Mouse (Mus musculus) intestine, postnatal 0 days (tissue): ENCODE data around the gene Pdia3. TPM values are rescaled to one million over a fixed set of nuclear protein-coding genes. Genes with fewer than 3 reads are reported as not detected.
"Not testable (repeated sequence)": the region's sequence is repeated elsewhere in the genome, so short reads cannot be mapped to it uniquely, and the experiment has no call there.

Experiments used
- ATAC-seq: fragments of 200-750 bp; cut with Nextera tagmentation; 2 replicates; pipeline ENCODE4 v1.8.0; 2017; ENCODE audit warnings: mild to moderate bottlenecking, moderate TSS enrichment, moderate library complexity
- H3K27ac ChIP-seq: fragments of 300-500 bp; sonication (generic); 2 replicates; pipeline ENCODE4 v1.5.1; 2014; ENCODE audit warnings: mild to moderate bottlenecking, low read depth, low read length, moderate library complexity
- H3K27me3 ChIP-seq: fragments of 300-500 bp; sonication (generic); replicated peaks from 2 replicates; pipeline ENCODE4 v1.6.1; 2014; ENCODE audit warnings: low read length, mixed read lengths; ENCODE audit not compliant: control insufficient read depth, insufficient read depth
- H3K36me3 ChIP-seq: fragments of 300-500 bp; sonication (generic); 2 replicates; pipeline ENCODE4 v1.6.1; 2014; ENCODE audit warnings: mild to moderate bottlenecking, moderate library complexity; ENCODE audit not compliant: control insufficient read depth, insufficient read depth
- H3K4me1 ChIP-seq: fragments of 300-500 bp; sonication (generic); replicated peaks from 2 replicates; pipeline ENCODE4 v1.6.1; 2014; ENCODE audit warnings: antibody characterized with exemption, low read length, mixed read lengths; ENCODE audit not compliant: control insufficient read depth, insufficient read depth
- H3K4me2 ChIP-seq: fragments of 300-500 bp; sonication (generic); replicated peaks from 2 replicates; pipeline ENCODE4 v1.6.1; 2014; ENCODE audit warnings: low read depth, mild to moderate bottlenecking, moderate library complexity
- H3K4me3 ChIP-seq: fragments of 300-500 bp; sonication (generic); 2 replicates; pipeline ENCODE4 v1.5.1; 2014; ENCODE audit warnings: low read depth, low read length
- H3K9ac ChIP-seq: fragments of 300-500 bp; sonication (generic); 2 replicates; pipeline ENCODE4 v1.6.1; 2014; ENCODE audit warnings: mild to moderate bottlenecking, low read depth, low read length
- H3K9me3 ChIP-seq: fragments of 300-500 bp; sonication (generic); 2 replicates; pipeline ENCODE4 v1.6.1; 2016; ENCODE audit warnings: mixed run types; ENCODE audit not compliant: control insufficient read depth
- CTCF ChIP-seq: sonication (generic); IDR thresholded peaks from 2 replicates; pipeline ENCODE4 v1.5.1; 2016; ENCODE audit warnings: low read depth, mild to moderate bottlenecking, control low read depth, antibody characterized with exemption, moderate library complexity
- WGBS: fragments of 180-500 bp; shearing (Covaris S2); extraction: QIAGEN DNeasy Blood & Tissue Kit; methylation state at CpG from one replicate; pipeline ENCODE4 v1.1.7; 2014; 5-methylcytosine and 5-hydroxymethylcytosine counted together
- microRNA-seq: library from miRNA; unstranded; fragments of <30 nt; microRNA quantifications from one replicate; pipeline ENCODE4, GENCODE M21; 2016
- polyA plus RNA-seq: library from polyadenylated mRNA; unstranded; fragments of >200 nt; fragmentation: Nextera tagmentation; extraction: Ambion mirVana; gene quantifications from 2 replicates; pipeline ENCODE4 v1.2.1, GENCODE M21; 2015

Pdia3 gene
- polyA plus RNA-seq, 1 experiment from 2014 or later: 353 TPM

GRCm38 (mm10) chr2:121483576-121483975 lies 70.0 kb downstream of the Pdia3 start:
- no peak for ATAC-seq
- WGBS: 61% methylated on average over 8 of the region's 8 CpGs

DNA sequence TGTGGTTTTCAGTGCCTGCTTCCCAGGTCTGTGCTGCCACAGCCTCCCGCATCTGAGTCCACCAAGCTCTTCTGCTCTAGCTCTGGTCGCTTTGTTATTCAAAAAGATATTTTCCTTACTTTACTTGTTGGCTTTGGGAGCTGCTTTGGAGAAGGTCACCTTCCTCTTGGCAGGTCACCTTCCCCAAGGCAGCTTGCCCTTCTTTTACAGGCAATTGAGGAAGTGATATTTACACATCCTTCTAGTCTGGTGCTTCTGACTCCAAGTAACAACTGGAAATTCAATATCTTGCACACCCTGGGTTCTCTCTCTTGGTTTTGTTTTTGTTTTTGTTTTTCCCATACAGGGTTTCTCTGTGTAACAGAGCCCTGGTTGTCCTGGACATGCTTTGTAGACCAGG lies 70.8 kb downstream of the Pdia3 start:
- ATAC-seq, H3K4me3 ChIP-seq, H3K27me3 ChIP-seq, H3K9me3 ChIP-seq, H3K4me2 ChIP-seq, H3K36me3 ChIP-seq, H3K4me1 ChIP-seq, H3K27ac ChIP-seq, H3K9ac ChIP-seq: not testable (repeated sequence)
- WGBS: 64% methylated on average over 1 of the region's 2 CpGs

More at GRCm38 (mm10) chr2:121483576-121483975, 70.0 kb downstream of the Pdia3 start:
- Histone ChIP-seq H3K4me2 (no peak overlapping the region), H3K4me3 (no peak overlapping the region), H3K36me3 (no peaks in the 10 kb centered on the region), H3K9ac (no peak overlapping the region), H3K9me3 (no peaks in the 10 kb centered on the region), H3K27ac (no peak overlapping the region), H3K4me1 (no peaks in the 10 kb centered on the region), H3K27me3 (no peaks in the 10 kb centered on the region)
- TF ChIP-seq CTCF: no peak

Small RNA genes lying within 50 kb of the gene (microRNA-seq; reads per million reads assigned to microRNA genes)
- not detected for gene Gm22953

Other genes with a start within 250 kb of the Pdia3 start
- 12.3 and 14.4 TPM in 2 replicates for gene Tubgcp4, start 243.1 kb upstream of the Pdia3 start, polyA plus RNA-seq
- 6.0 and 7.1 TPM in 2 replicates for gene Zscan29, start 242.7 kb upstream of the Pdia3 start, polyA plus RNA-seq
- gene Trp53bp1, start 142.4 kb upstream of the Pdia3 start, polyA plus RNA-seq: 5.8 and 6.6 TPM in 2 replicates
- gene Map1a, start 124.2 kb upstream of the Pdia3 start, polyA plus RNA-seq: 1.0 and 1.3 TPM in 2 replicates
- gene Ppip5k1, start 58.4 kb upstream of the Pdia3 start, polyA plus RNA-seq: 19.2 and 25.0 TPM in 2 replicates
- 1,214 and 1,240 TPM in 2 replicates for gene Ckmt1, start 56.1 kb upstream of the Pdia3 start, polyA plus RNA-seq
- 0.01 and 0.05 TPM in 2 replicates for gene Strc, start 26.6 kb upstream of the Pdia3 start, polyA plus RNA-seq
- gene Catsper2, start within 50 bp of the Pdia3 start, polyA plus RNA-seq: 1.3 and 1.6 TPM in 2 replicates
- 1.9 and 2.6 TPM in 2 replicates for gene Ell3, start 30.5 kb downstream of the Pdia3 start, polyA plus RNA-seq
- gene Serf2, start 35.4 kb downstream of the Pdia3 start, polyA plus RNA-seq: 608 and 648 TPM in 2 replicates
- 61.6 and 65.1 TPM in 2 replicates for gene Hypk, start 39.5 kb downstream of the Pdia3 start, polyA plus RNA-seq
- 0.05 TPM in 1 of 2 replicates, not detected in the other for gene Serinc4, start 43.0 kb downstream of the Pdia3 start, polyA plus RNA-seq
- gene Mfap1b, start 60.3 kb downstream of the Pdia3 start, polyA plus RNA-seq: 25.5 and 26.7 TPM in 2 replicates
- gene Mfap1a, start 92.9 kb downstream of the Pdia3 start, polyA plus RNA-seq: 10.1 and 11.8 TPM in 2 replicates
- gene Wdr76, start 92.9 kb downstream of the Pdia3 start, polyA plus RNA-seq: 3.5 and 3.6 TPM in 2 replicates